Mouse (Mus musculus): ENCODE measurements around the gene Pnpo. TPM values are rescaled to one million over a fixed set of nuclear protein-coding genes. Genes with fewer than 3 reads are reported as not detected.

Gene Pnpo
- total RNA-seq, 2 experiments from 2014 or later = 6.6 to 7.5 TPM

DNA sequence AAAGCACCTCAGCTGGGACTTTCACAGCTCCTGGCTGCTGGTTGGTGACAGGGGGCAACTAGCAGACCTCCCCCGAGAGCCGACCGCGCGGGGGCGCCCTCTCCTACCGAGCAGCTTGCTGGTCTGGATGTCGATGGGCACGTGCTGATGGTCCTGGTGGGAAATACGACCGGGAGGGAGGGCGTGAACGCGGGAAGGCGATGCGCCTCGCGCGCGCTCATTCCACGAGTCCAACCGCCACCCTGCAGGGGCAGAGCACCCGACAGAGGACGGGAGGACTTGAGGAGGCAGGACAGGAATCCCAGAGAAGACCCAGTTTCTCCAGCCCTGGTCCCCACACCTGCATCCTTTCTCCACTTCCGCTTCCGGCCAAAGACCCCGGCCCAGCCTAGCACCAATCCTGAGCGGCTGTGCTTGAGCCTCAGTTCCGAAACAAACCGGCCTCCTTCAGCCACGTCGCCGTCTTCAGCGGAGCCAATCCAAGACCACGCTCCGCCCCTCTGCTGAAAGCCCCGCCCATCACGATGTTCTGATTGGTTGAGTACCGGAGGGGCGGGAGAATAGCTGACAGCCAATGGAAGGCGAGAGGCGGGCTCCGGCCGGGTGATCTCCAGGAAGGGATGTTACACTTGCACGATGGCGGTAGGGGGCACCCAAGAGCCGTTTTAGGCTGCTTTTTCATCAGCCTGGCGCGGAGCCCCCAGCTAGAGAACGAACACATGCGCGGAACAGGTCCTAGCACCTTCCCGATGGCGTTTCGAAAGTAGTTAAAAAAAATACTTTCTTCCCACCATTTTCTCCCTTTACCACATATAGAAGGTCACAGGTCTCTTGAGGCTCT is 27.5 kb downstream of the Pnpo start, which contains the start of gene Cdk5rap3:
Gene Cdk5rap3 (minus strand): TSS at position 453 of the 841 bp plus-strand sequence.
- intact Hi-C loops (cut with DNase I) = no loop called here
- DNase-seq = peak; percentile 99

DNA sequence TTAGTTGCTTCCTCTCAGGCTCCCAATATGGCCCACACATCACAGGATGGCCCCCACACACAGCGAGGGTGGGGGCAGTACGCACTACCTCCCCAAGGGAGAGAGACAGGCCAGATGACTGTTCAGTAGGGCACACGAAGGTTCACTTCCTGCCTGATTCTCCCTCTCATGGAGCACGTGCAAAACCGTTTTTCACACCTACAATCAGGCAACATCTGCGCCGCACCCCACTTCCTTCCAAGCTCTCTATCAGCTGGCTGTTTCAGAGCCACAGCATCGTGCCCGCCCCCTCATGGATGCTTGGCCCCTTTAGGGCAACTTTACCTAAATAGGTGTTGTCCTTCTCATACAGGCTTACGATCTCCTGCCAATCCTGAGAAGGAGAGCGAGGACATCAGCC is 31.1 kb downstream of the Pnpo start:
- intact Hi-C loops (cut with DNase I) = loop anchor here (5.0 kb wide), 1 partner anchor 145 kb away; no protein-coding TSS in a partner anchor
- DNase-seq = no peak

- intact Hi-C loops (cut with DNase I) = loop anchor here (1.0 to 5.0 kb wide), 2 partner anchors 43 to 143 kb away; no protein-coding TSS in a partner anchor
Measured at GRCm38 (mm10) chr11:96910003-96910402, 33.8 kb downstream of the Pnpo start.

GRCm38 (mm10) chr11:96908594-96908993 is 35.2 kb downstream of the Pnpo start:
- intact Hi-C loops (cut with DNase I) = no loop called here
- DNase-seq = no peak

More at GRCm38 (mm10) chr11:96910003-96910402, 33.8 kb downstream of the Pnpo start:
- peak; percentile 54 to 57 for DNase-seq

DNA sequence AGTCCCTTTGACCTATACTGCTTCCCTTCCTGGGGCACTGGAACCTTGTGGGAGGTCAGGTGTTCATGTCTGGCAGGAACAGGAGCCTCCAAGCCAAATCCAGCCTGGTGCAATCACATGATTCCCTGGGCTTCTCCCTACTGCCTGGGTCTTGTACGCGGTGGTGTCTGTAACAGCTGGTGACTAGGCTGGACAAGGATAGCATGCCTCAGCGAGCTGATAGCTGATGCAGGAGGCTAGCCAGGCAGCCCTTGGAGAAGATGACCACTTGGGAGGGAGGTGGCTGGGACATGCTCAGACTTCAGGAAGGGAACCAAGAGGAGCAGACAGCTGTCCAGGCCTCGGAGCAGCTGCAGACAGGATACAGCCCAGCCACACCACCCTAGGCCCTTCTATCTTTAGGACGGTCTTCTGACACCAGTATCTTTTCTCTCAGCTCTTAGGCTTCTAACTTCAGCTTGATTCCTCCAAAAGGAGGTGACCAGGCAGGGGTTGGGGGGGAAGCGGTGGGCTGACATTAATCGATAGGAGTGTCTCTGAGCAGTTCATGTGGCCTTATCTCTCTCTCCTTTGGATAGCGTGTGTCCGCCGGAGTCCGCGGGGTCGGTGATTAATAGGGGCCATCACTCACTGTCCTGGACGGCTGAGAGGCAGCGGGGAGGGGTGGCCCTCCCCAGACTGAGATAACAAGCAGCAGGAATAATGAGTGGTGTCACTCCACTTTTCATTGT is 37.2 kb downstream of the Pnpo start:
- DNase-seq = peak; percentile 59 to 60
- intact Hi-C loops (cut with DNase I) = no loop called here

DNA sequence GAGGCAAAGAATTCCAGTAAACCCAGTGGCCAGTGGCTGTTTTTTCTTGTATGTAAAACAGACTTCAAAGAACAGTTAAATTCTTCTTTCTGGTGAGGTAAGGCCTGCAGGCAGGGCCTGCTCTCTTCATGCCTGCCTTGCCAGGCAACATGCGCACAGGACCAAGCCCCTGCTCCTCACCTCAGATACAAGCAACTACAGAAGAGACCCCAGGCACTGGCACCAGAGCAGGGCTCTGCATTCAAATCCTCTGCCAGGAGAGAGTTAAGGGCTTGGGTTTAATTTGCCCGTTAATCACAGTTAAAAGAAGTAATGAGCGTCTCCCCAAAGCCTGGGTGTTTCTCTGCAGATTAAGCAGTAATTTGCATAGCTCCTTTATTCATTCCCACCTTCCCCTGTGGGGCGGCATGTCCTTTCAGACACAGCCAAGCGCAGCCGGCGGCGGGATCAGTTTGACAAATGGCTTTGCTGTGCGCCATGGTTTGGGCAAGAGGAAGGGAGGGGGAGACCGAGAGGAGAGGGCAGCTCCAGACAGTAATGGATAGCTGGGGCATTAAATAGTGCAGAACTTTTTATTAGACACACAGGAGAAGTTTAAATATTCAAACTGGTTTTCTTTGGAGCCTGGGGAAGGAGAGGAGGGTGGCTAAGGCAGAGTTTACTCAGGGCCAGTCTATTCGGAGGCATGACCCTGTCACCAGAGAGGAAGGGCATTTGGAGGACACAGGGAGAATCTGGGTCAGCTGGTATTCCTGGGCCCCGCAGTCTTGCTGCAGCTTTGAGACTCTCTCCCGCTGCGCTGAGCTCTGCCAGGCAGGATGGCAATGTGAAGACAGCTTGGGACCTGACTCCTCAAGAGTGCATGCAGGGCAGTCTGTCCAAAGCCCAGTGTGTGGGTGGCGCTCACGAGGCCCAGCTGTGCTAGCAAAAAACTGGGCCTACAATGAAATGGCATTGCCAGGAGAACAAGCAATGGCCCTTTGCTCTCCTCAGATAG is 40.8 kb downstream of the Pnpo start:
- intact Hi-C loops (cut with DNase I) = loop anchor here (2.0 kb wide), 1 partner anchor 24 kb away; no protein-coding TSS in a partner anchor

GRCm38 (mm10) chr11:96901332-96901731 is 42.5 kb downstream of the Pnpo start:
- DNase-seq = no peak
- intact Hi-C loops (cut with DNase I) = no loop called here

More for the DNA sequence above, 40.8 kb downstream of the Pnpo start:
- no peak for DNase-seq

GRCm38 (mm10) chr11:96899449-96900306 is 44.1 kb downstream of the Pnpo start:
- DNase-seq = no peak
- intact Hi-C loops (cut with DNase I) = no loop called here

GRCm38 (mm10) chr11:96895886-96896285 is 47.9 kb downstream of the Pnpo start:
- intact Hi-C loops (cut with DNase I) = no loop called here
- no peak for DNase-seq

- no peak for DNase-seq
- intact Hi-C loops (cut with DNase I) = no loop called here
Measured at GRCm38 (mm10) chr11:96893203-96893842, 50.5 kb downstream of the Pnpo start.

- intact Hi-C loops (cut with DNase I) = no loop called here
- DNase-seq = no peak
Measured at GRCm38 (mm10) chr11:96891784-96892527, 51.8 kb downstream of the Pnpo start.

Other genes starting within 250 kb of the Pnpo start
- 10 to 100 TPM; 10.0 to 10.3 TPM for gene Snx11, start 166.4 kb downstream of the Pnpo start, total RNA-seq (2021)
- gene Cbx1, start 154.9 kb downstream of the Pnpo start, total RNA-seq (2021) = 10 to 100 TPM; 33.3 to 34.3 TPM
- 100 to 1,000 TPM; 374 to 411 TPM for gene Nfe2l1, start 114.0 kb downstream of the Pnpo start, total RNA-seq (2021)
- 10 to 100 TPM; 23.1 to 23.6 TPM for gene Copz2, start 94.1 kb downstream of the Pnpo start, total RNA-seq (2021)
- 10 to 100 TPM; 21.0 to 25.3 TPM for gene Cdk5rap3, start 27.5 kb downstream of the Pnpo start, total RNA-seq (2021)
- not detected for gene Prr15l, start 15.9 kb downstream of the Pnpo start, total RNA-seq (2021)
- 10 to 100 TPM in 1 of 2 experiments, 1 to 10 TPM in 1; 8.6 to 12.5 TPM for gene Sp2, start 39.0 kb upstream of the Pnpo start, total RNA-seq (2021)
- not detected for gene Sp6, start 69.4 kb upstream of the Pnpo start, total RNA-seq (2021)
- 1 to 10 TPM; 9.6 to 9.8 TPM for gene Scrn2, start 86.0 kb upstream of the Pnpo start, total RNA-seq (2021)
- gene Lrrc46, start 97.4 kb upstream of the Pnpo start, total RNA-seq (2021) = under 1 TPM in 1 of 2 experiments, not detected in 1; 0.20 TPM
- gene Mrpl10, start 97.6 kb upstream of the Pnpo start, total RNA-seq (2021) = 10 to 100 TPM; 40.8 to 45.5 TPM
- 1 to 10 TPM; 2.6 to 2.9 TPM for gene Osbpl7, start 106.6 kb upstream of the Pnpo start, total RNA-seq (2021)
- gene Tbx21, start 171.3 kb upstream of the Pnpo start, total RNA-seq (2021) = under 1 TPM; 0.44 to 0.69 TPM
- 1 to 10 TPM; 5.9 to 6.6 TPM for gene Tbkbp1, start 207.5 kb upstream of the Pnpo start, total RNA-seq (2021)
- 10 to 100 TPM; 46.2 to 52.3 TPM for gene Kpnb1, start 243.9 kb upstream of the Pnpo start, total RNA-seq (2021)